ENCODE assay signal across 12 mouse cellular contexts in the genomic region with DNA sequence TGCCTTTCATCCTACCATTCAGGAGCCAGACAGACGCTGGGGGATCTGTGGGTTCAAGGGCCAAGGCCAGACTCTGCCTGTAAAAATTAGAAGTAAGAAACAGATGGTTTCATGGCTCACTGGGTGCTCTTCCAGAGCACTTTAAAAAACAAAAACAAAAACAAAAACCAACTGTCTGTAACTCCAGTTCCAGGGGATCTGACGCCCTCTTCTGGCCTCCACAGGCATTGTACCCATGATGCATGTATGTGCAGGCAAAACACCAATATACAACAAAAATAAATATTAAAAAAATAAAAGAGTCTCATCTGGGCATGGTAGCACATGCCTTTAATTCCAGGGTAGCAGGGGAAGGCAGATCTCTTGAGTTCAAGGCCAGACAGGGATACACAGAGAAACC. TPM values are rescaled to one million over a fixed set of nuclear protein-coding genes. Genes with fewer than 3 reads are reported as not detected.
DNase-seq lines count a peak whose midpoint lies in the region; ATAC-seq and TF ChIP-seq lines count a peak whose summit lies in the region.
"Had no signal": no experiment of that assay in that cellular context is flagged by ENCODE, and none has a peak within 500 bp of the region (broad histone marks: within the 10 kb centered on the region; RNA-seq: fewer than 3 reads in every experiment).

No protein-coding gene starts in this region.

- ATAC-seq in cerebellum, adult (ENCODE audit: insufficient number of reproducible peaks, low FRiP score, low TSS enrichment) = no peak
- ATAC-seq in kidney, embryonic 15.5 days (replicated peaks; ENCODE audit: low FRiP score) = no peak
- no peak for ATAC-seq in inflammation-experienced regulatory T-cells, adult 6 months

- no peak overlapping the region for H3K4me2 ChIP-seq in kidney, embryonic 15.5 days
- H3K4me2 ChIP-seq: heart, embryonic 12.5 days; lung, embryonic 15.5 days had no signal

- H3K9ac ChIP-seq in kidney, embryonic 15.5 days = no peak overlapping the region
- H3K9ac ChIP-seq: heart, embryonic 12.5 days; lung, embryonic 15.5 days had no signal

- H3K36me3 ChIP-seq in kidney, embryonic 15.5 days = peaks cover 63% of the 10 kb centered on the region
- no peaks in the 10 kb centered on the region for H3K36me3 ChIP-seq in thymus, adult 2 months (ENCODE audit: control insufficient read depth, insufficient read depth, low read length)

- H3K9me3 ChIP-seq in kidney, embryonic 15.5 days (replicated peaks) = no peaks in the 10 kb centered on the region
- H3K9me3 ChIP-seq: heart, embryonic 12.5 days; lung, embryonic 15.5 days had no signal

- whole genome bisulfite sequencing in kidney, embryonic 15.5 days = 57% methylated on average over 2 of the region's 2 CpGs
- 83% methylated on average over 2 of the region's 2 CpGs for WGBS in thymus, adult 2 months

- TF ChIP-seq POLR2A in thymus, adult 2 months (IDR thresholded peaks at IDR 0.05; ENCODE audit: control insufficient read depth, extremely low read depth, insufficient read depth, low read length, poor library complexity) = no peak

- H3K27me3 ChIP-seq in kidney, embryonic 15.5 days = no peaks in the 10 kb centered on the region
- no peaks in the 10 kb centered on the region for H3K27me3 ChIP-seq in thymus, adult 2 months (ENCODE audit: control insufficient read depth, insufficient read depth, low read length)
- H3K27me3 ChIP-seq: heart, embryonic 12.5 days; lung, embryonic 15.5 days had no signal

- H3K27ac ChIP-seq in kidney, embryonic 15.5 days = no peak overlapping the region
- H3K27ac ChIP-seq in thymus, adult 2 months (ENCODE audit: control insufficient read depth, insufficient read depth, low read length) = no peak overlapping the region
- H3K27ac ChIP-seq: lung, embryonic 15.5 days had no signal

- H3K4me3 ChIP-seq in kidney, embryonic 15.5 days (replicated peaks) = no peak overlapping the region
- H3K4me3 ChIP-seq in thymus, adult 2 months (ENCODE audit: control insufficient read depth, insufficient read depth, low read length) = no peak overlapping the region
- H3K4me3 ChIP-seq: heart, embryonic 12.5 days; lung, embryonic 15.5 days had no signal

- peak; percentile 26 to 44 for DNase-seq in cerebellum, postnatal 10 days
- peak; percentile 55 for DNase-seq in kidney, postnatal 10 days
- peak; percentile 13 for DNase-seq in thymus, adult 2 months
- no peak for DNase-seq in thymus, adult 18-20 months
- DNase-seq in right cerebral cortex, postnatal 10 days (ENCODE audit: low spot score in 2 of 2) = no peak
- DNase-seq: kidney, adult 11 months; spleen, adult 18-20 months had no signal

- no peaks in the 10 kb centered on the region for H3K4me1 ChIP-seq in kidney, embryonic 15.5 days
- no peaks in the 10 kb centered on the region for H3K4me1 ChIP-seq in thymus, adult 2 months (replicated peaks; ENCODE audit: control insufficient read depth, insufficient read depth, low read length)
- H3K4me1 ChIP-seq: heart, embryonic 12.5 days; lung, embryonic 15.5 days had no signal

- no peak for TF ChIP-seq CTCF in thymus, adult 2 months (IDR thresholded peaks at IDR 0.05; ENCODE audit: borderline replicate concordance, control insufficient read depth, extremely low read depth, insufficient read depth, low read length, poor library complexity)

RNA-seq across cellular contexts. Expression of a gene that starts 10.4 kb away (rescaled TPM):
- 26.3 and 30.9 TPM in 2 replicates for polyA plus RNA-seq in kidney, embryonic 15.5 days (2015; fragmentation: Nextera tagmentation; extraction: Ambion mirVana)
- polyA plus RNA-seq in thymus, adult 2 months (2012; rRNA removed) = 26.4 and 29.5 TPM in 2 replicates
- polyA plus RNA-seq in inflammation-experienced regulatory T-cells, adult 6 months (2017; shearing (Covaris generic)) = 10 to 100 TPM; 12.6 to 15.0 (median 12.9) TPM

RNA-seq across cellular contexts. Expression of a gene that starts 16.8 kb away (rescaled TPM):
- polyA plus RNA-seq in kidney, embryonic 15.5 days (2015; fragmentation: Nextera tagmentation; extraction: Ambion mirVana) = 44.1 and 51.8 TPM in 2 replicates
- 68.4 and 73.1 TPM in 2 replicates for polyA plus RNA-seq in thymus, adult 2 months (2012; rRNA removed)
- 10 to 100 TPM; 46.3 to 91.0 (median 68.7) TPM for polyA plus RNA-seq in inflammation-experienced regulatory T-cells, adult 6 months (2017; shearing (Covaris generic))

RNA-seq across cellular contexts. Expression of a gene that starts 22.1 kb away (rescaled TPM):
- polyA plus RNA-seq in kidney, embryonic 15.5 days (2015; fragmentation: Nextera tagmentation; extraction: Ambion mirVana) = 19.6 and 20.2 TPM in 2 replicates
- polyA plus RNA-seq in thymus, adult 2 months (2012; rRNA removed) = 6.8 and 9.3 TPM in 2 replicates
- under 1 TPM in 1 of 3 experiments, not detected in 2; 0.59 TPM for polyA plus RNA-seq in inflammation-experienced regulatory T-cells, adult 6 months (2017; shearing (Covaris generic))

RNA-seq across cellular contexts. Expression of a gene that starts 44.5 kb away (rescaled TPM):
- 64.4 and 68.9 TPM in 2 replicates for polyA plus RNA-seq in kidney, embryonic 15.5 days (2015; fragmentation: Nextera tagmentation; extraction: Ambion mirVana)
- polyA plus RNA-seq in thymus, adult 2 months (2012; rRNA removed) = 39.9 and 44.4 TPM in 2 replicates
- polyA plus RNA-seq in inflammation-experienced regulatory T-cells, adult 6 months (2017; shearing (Covaris generic)) = 10 to 100 TPM; 33.2 to 42.0 (median 41.3) TPM

RNA-seq across cellular contexts. Expression of a gene that starts 49.3 kb away (rescaled TPM):
- polyA plus RNA-seq in kidney, embryonic 15.5 days (2015; fragmentation: Nextera tagmentation; extraction: Ambion mirVana) = 1.6 and 1.9 TPM in 2 replicates
- polyA plus RNA-seq in thymus, adult 2 months (2012; rRNA removed) = 1.1 TPM in 2 replicates
- polyA plus RNA-seq in inflammation-experienced regulatory T-cells, adult 6 months (2017; shearing (Covaris generic)) = 1 to 10 TPM in 1 of 3 experiments, under 1 TPM in 2; 0.43 to 1.1 (median 0.50) TPM

Comparison
In these comparisons a context has a peak if more than half of its experiments do, and no peak if none do; other contexts are left out.
1. DNase-seq: peak in cerebellum, postnatal 10 days (2 of 2), kidney, postnatal 10 days (single experiment) and thymus, adult 2 months (single experiment); none in thymus, adult 18-20 months (0 of 2) and right cerebral cortex, postnatal 10 days (0 of 2).